ENCODE assay signal across 11 mouse cellular contexts in the genomic region with DNA sequence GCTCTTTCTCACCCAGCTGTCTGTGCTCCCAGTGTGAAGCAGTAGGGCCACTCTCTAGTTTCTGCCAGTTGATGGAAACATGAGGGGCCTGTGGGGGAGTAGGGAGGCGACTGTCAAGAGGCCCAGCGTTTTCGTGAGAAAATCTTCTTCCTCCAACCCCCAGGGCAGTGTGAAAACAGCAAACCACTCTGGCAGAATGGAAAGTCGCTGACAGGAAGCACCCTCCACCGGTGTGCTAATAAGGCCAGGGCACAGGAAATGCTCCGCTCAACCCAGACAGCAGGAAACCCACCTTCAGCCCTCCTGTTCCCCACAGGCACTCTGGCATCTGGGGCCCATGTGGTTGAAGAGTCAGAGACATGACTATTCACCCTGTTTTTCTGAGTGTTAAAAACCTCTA. TPM values are rescaled to one million over a fixed set of nuclear protein-coding genes. Genes with fewer than 3 reads are reported as not detected.
DNase-seq lines count a peak whose midpoint lies in the region; ATAC-seq and TF ChIP-seq lines count a peak whose summit lies in the region.
"Had no signal": no experiment of that assay in that cellular context is flagged by ENCODE, and none has a peak within 500 bp of the region (broad histone marks: within the 10 kb centered on the region; RNA-seq: fewer than 3 reads in every experiment).

TSS of gene Lax1 (minus strand) at position 212 of the 400 bp plus-strand sequence.

- intact Hi-C loops in left cerebral cortex, postnatal 14 days (cut with DNase I), result no loop called here

- 34% methylated on average over 6 of the region's 6 CpGs for WGBS in lung, adult 2 months
- 57% methylated on average over 6 of the region's 6 CpGs for WGBS in small intestine, adult 2 months
- 60% methylated on average over 6 of the region's 6 CpGs for WGBS in hindbrain, embryonic 14.5 days
- 61% methylated on average over 6 of the region's 6 CpGs for WGBS in midbrain, postnatal 0 days

- H3K9ac ChIP-seq in hindbrain, embryonic 14.5 days, result no peak within 1 kb of the TSS
- no peak within 1 kb of the TSS for H3K9ac ChIP-seq in midbrain, postnatal 0 days (replicated peaks; ENCODE audit: low read length, poor library complexity, severe bottlenecking)

- H3K4me1 ChIP-seq in lung, adult 2 months (ENCODE audit: control insufficient read depth, insufficient read depth, low read length), result no peaks in the 10 kb centered on the region
- H3K4me1 ChIP-seq in small intestine, adult 2 months (ENCODE audit: control insufficient read depth, insufficient read depth, insufficient read length, low read length), result peaks cover 23% of the 10 kb centered on the region; the same call in 1 of the 2 replicates
- H3K4me1 ChIP-seq in hindbrain, embryonic 14.5 days (replicated peaks; ENCODE audit: control insufficient read depth, insufficient read depth, low read length), result no peaks in the 10 kb centered on the region
- H3K4me1 ChIP-seq in midbrain, postnatal 0 days (ENCODE audit: insufficient read depth, low read length), result no peaks in the 10 kb centered on the region

- peak within 1 kb of the TSS; percentile 27 for H3K4me3 ChIP-seq in lung, adult 2 months (replicated peaks; ENCODE audit: extremely low read depth, low read depth, low read length)
- peak within 1 kb of the TSS; percentile 52 for H3K4me3 ChIP-seq in small intestine, adult 2 months (ENCODE audit: low read depth, low read length)
- no peak within 1 kb of the TSS for H3K4me3 ChIP-seq in hindbrain, embryonic 14.5 days (replicated peaks; ENCODE audit: low read length)
- no peak within 1 kb of the TSS for H3K4me3 ChIP-seq in midbrain, postnatal 0 days (ENCODE audit: low read depth, low read length)

- DNase-seq in lung, adult 2 months, result no peak
- DNase-seq in lung, postnatal 10 days, result no peak
- peak; percentile 75 for DNase-seq in thymus, postnatal 4 days
- no peak for DNase-seq in hindbrain, embryonic 14.5 days (ENCODE audit: low spot score)
- no peak for DNase-seq in left cerebral cortex, postnatal 14 days (ENCODE audit: low spot score in 2 of 2)
- no peak for DNase-seq in midbrain, postnatal 0 days (ENCODE audit: low spot score)
- DNase-seq: kidney, adult 11 months had no signal

- peak within 1 kb of the TSS; percentile 79 for H3K27ac ChIP-seq in small intestine, adult 2 months (ENCODE audit: insufficient read depth, low read depth, low read length)
- no peak within 1 kb of the TSS for H3K27ac ChIP-seq in hindbrain, embryonic 14.5 days
- no peak within 1 kb of the TSS for H3K27ac ChIP-seq in midbrain, postnatal 0 days (ENCODE audit: low read depth, low read length)
- H3K27ac ChIP-seq: macrophage; stomach, postnatal 0 days had no signal

- TF ChIP-seq POLR2A in lung, adult 2 months (IDR thresholded peaks at IDR 0.05; ENCODE audit: borderline replicate concordance, extremely low read depth, low read depth, low read length), result no peak
- TF ChIP-seq POLR2A in small intestine, adult 2 months (IDR thresholded peaks at IDR 0.05; ENCODE audit: low read depth, low read length), result no peak

- H3K27me3 ChIP-seq in small intestine, adult 2 months (ENCODE audit: control insufficient read depth, insufficient read depth, low read length), result no peaks in the 10 kb centered on the region
- H3K27me3 ChIP-seq in hindbrain, embryonic 14.5 days (ENCODE audit: control insufficient read depth, insufficient read depth, low read length), result no peaks in the 10 kb centered on the region
- no peaks in the 10 kb centered on the region for H3K27me3 ChIP-seq in midbrain, postnatal 0 days (ENCODE audit: insufficient read depth, low read length)

- no peak for TF ChIP-seq CTCF in lung, adult 2 months (IDR thresholded peaks at IDR 0.05; ENCODE audit: insufficient read depth, low read length)
- TF ChIP-seq CTCF in small intestine, adult 2 months (IDR thresholded peaks at IDR 0.05; ENCODE audit: extremely low read depth, insufficient read length, insufficient replicate concordance, low read depth, low read length), result no peak
- no peak for TF ChIP-seq CTCF in midbrain, postnatal 0 days (IDR thresholded peaks at IDR 0.05)

- ATAC-seq in hematopoietic stem cell, adult 5-6 weeks (replicated peaks in 1 of 2; ENCODE audit: insufficient read depth in 1 of 2, low FRiP score in 2 of 2, low TSS enrichment in 1 of 2, low read depth in 1 of 2, poor library complexity in 2 of 2, severe bottlenecking in 2 of 2), result peak; percentile 78 to 80
- ATAC-seq in hindbrain, embryonic 14.5 days (ENCODE audit: low FRiP score), result no peak
- ATAC-seq in midbrain, postnatal 0 days (ENCODE audit: low FRiP score), result no peak

- H3K4me2 ChIP-seq in hindbrain, embryonic 14.5 days (replicated peaks), result no peak within 1 kb of the TSS
- no peak within 1 kb of the TSS for H3K4me2 ChIP-seq in midbrain, postnatal 0 days (ENCODE audit: low read depth, low read length, poor library complexity, severe bottlenecking)

- H3K36me3 ChIP-seq in small intestine, adult 2 months (ENCODE audit: control insufficient read depth, insufficient read depth, low read length), result no peaks in the 10 kb centered on the region
- H3K36me3 ChIP-seq in hindbrain, embryonic 14.5 days (replicated peaks; ENCODE audit: control insufficient read depth, insufficient read depth), result no peaks in the 10 kb centered on the region
- no peaks in the 10 kb centered on the region for H3K36me3 ChIP-seq in midbrain, postnatal 0 days (ENCODE audit: insufficient read depth, low read length)

- H3K9me3 ChIP-seq in hindbrain, embryonic 14.5 days (ENCODE audit: control insufficient read depth, low read length), result no peaks in the 10 kb centered on the region
- H3K9me3 ChIP-seq in midbrain, postnatal 0 days (ENCODE audit: low read length), result no peaks in the 10 kb centered on the region

RNA-seq across cellular contexts. Expression of gene Lax1, which starts in this region (rescaled TPM):
- 1.6 and 2.5 TPM in 2 replicates for polyA plus RNA-seq in lung, adult 2 months (2012; rRNA removed)
- total RNA-seq in hematopoietic stem cell, adult 5-6 weeks (2017), result 45.8 and 50.6 TPM in 2 replicates
- polyA plus RNA-seq in small intestine, adult 2 months (2012; rRNA removed), result 4.3 and 8.2 TPM in 2 replicates
- 0.13 TPM in 1 of 2 replicates, not detected in the other for polyA plus RNA-seq in hindbrain, embryonic 14.5 days (2014; fragmentation: Nextera tagmentation; extraction: Ambion mirVana)
- total RNA-seq in left cerebral cortex, postnatal 14 days (2021), result under 1 TPM; 0.23 to 0.53 TPM
- 0.09 TPM in 1 of 2 replicates, not detected in the other for total RNA-seq in midbrain, postnatal 0 days (2014; rRNA removed)
- 0.09 TPM in 1 of 2 replicates, not detected in the other for polyA plus RNA-seq in midbrain, postnatal 0 days (2015; fragmentation: Nextera tagmentation; extraction: Ambion mirVana)
- polyA plus RNA-seq: macrophage had no signal

Comparison
In these comparisons a context has a peak if more than half of its experiments do, and no peak if none do; other contexts are left out.
1. RNA of gene Lax1 (total RNA-seq): 45.8 to 50.6 TPM in hematopoietic stem cell, adult 5-6 weeks; 0.23 to 0.53 TPM in left cerebral cortex, postnatal 14 days and 0.09 TPM in midbrain, postnatal 0 days; every median in the first group is over 10 times any median in the second.
2. H3K4me3 ChIP-seq: peak in lung, adult 2 months (single experiment) and small intestine, adult 2 months (single experiment); none in hindbrain, embryonic 14.5 days (single experiment) and midbrain, postnatal 0 days (single experiment).
3. ATAC-seq: peak in hematopoietic stem cell, adult 5-6 weeks (2 of 2); none in hindbrain, embryonic 14.5 days (single experiment) and midbrain, postnatal 0 days (single experiment).